7 mouse cellular contexts compared by ENCODE assay signal in the genomic region with DNA sequence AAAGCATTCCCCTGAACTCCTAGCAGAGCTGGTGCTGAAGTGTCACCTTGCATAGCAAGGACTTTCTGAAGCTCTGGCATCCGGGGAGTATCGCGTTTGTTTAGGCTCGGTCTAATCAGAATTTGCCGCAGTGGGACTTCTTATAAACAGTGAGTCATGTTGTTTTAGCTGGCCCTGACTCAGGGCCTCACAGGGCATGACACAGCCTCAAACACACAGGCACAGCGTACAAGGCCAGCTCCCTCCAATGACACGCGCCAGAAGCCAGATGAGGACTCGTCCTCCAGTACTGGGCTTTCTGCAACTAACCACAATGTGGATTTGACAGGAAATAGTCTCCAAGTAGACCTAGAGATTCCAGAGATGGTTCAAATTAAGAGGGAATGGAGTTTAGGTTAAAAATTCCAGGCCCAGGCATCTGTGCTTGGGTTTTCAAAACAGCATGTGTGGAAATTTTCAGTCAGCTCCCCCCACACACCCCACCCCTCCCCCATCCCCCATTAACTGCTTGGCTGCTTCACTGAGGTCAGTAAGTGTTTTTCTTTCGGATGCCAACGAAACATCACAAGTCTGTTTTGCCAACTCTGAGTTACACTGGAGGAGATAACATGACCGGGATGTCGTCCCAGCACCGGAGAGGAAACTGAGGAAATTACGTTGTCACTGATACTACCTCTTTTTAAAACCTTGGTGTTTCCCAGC. TPM values are rescaled to one million over a fixed set of nuclear protein-coding genes. Genes with fewer than 3 reads are reported as not detected.
DNase-seq lines count a peak whose midpoint lies in the region; ATAC-seq lines count a peak whose summit lies in the region.

No protein-coding gene starts in this region.

- peak overlapping the region; percentile 57 to 58 for H3K27ac ChIP-seq in heart, embryonic 14.5 days (replicated peaks in 1 of 2; ENCODE audit: control insufficient read depth in 1 of 2, insufficient read depth in 1 of 2, low read depth in 2 of 2, low read length in 2 of 2)

- peak; percentile 32 to 53 for DNase-seq in adrenal gland, adult 18-20 months (ENCODE audit: low spot score in 2 of 2)
- DNase-seq in embryo, embryonic 11 days = peak; percentile 76
- peak; percentile 58 to 82 for DNase-seq in kidney, postnatal 25 days
- no peak for DNase-seq in T-cell, adult 2 months (ENCODE audit: low spot score)
- no peak for DNase-seq in right cerebral cortex, adult 2 months (ENCODE audit: low spot score in 2 of 2)

- H3K9ac ChIP-seq in heart, embryonic 14.5 days (ENCODE audit: low read length) = peak overlapping the region; percentile 10; the same call in 1 of the 2 replicates

- H3K4me1 ChIP-seq in heart, embryonic 14.5 days (ENCODE audit: control insufficient read depth in 2 of 2, insufficient read depth in 2 of 2, low read length in 2 of 2) = peaks cover 18 to 30% of the 10 kb centered on the region in 2 experiments

- H3K27me3 ChIP-seq in heart, embryonic 14.5 days (ENCODE audit: control insufficient read depth, insufficient read depth, low read length) = no peaks in the 10 kb centered on the region

- no peaks in the 10 kb centered on the region for H3K9me3 ChIP-seq in heart, embryonic 14.5 days (ENCODE audit: control insufficient read depth, low read length)

- no peak overlapping the region for H3K4me3 ChIP-seq in heart, embryonic 14.5 days (ENCODE audit: control insufficient read depth in 1 of 2, insufficient read depth in 1 of 2, low read depth in 1 of 2, low read length in 2 of 2)

- ATAC-seq in heart, embryonic 14.5 days (ENCODE audit: insufficient number of reproducible peaks, insufficient read depth, low FRiP score, low read depth) = peak; percentile 92
- ATAC-seq in megakaryocyte progenitor cell, adult 5-6 weeks (replicated peaks; ENCODE audit: poor library complexity) = peak; percentile 87

- WGBS in heart, embryonic 14.5 days = 3% methylated on average over 15 of the region's 15 CpGs

- H3K4me2 ChIP-seq in heart, embryonic 14.5 days (ENCODE audit: low read length) = peak overlapping the region; percentile 46

- no peaks in the 10 kb centered on the region for H3K36me3 ChIP-seq in heart, embryonic 14.5 days (ENCODE audit: control insufficient read depth, insufficient read depth, low read length)

RNA-seq across cellular contexts. Expression of gene Arhgap28, which starts 14.8 kb away (rescaled TPM):
- total RNA-seq in adrenal gland, adult 18-20 months (2021) = 10 to 100 TPM in 1 of 2 experiments, 1 to 10 TPM in 1; 7.4 to 21.9 TPM
- 14.4 and 15.7 TPM in 2 replicates for polyA plus RNA-seq in heart, embryonic 14.5 days (2014; fragmentation: Nextera tagmentation; extraction: Ambion mirVana)
- 1.3 TPM in 2 replicates for total RNA-seq in megakaryocyte progenitor cell, adult 5-6 weeks (2015)
- total RNA-seq in megakaryocyte progenitor cell, adult 5-6 weeks (2017) = 1.1 and 1.2 TPM in 2 replicates

Comparison
In these comparisons a context has a peak if more than half of its experiments do, and no peak if none do; other contexts are left out.
1. DNase-seq: peak in adrenal gland, adult 18-20 months (2 of 2), embryo, embryonic 11 days (single experiment) and kidney, postnatal 25 days (2 of 2); none in T-cell, adult 2 months (single experiment) and right cerebral cortex, adult 2 months (0 of 2).